Mouse (Mus musculus): ENCODE data around the gene Chpf. TPM values are rescaled to one million over a fixed set of nuclear protein-coding genes. Genes with fewer than 3 reads are reported as not detected.

Chpf gene
- polyA plus RNA-seq, 1 experiment from 2014 or later: 24.6 TPM

GRCm38 (mm10) chr1:75448052-75448431 lies 31.1 kb downstream of the Chpf start:
- Histone ChIP-seq H3K9me3 (ENCODE audit: control insufficient read depth, low read length) (no peaks in the 10 kb centered on the region), H3K27me3 (ENCODE audit: control insufficient read depth, insufficient read depth, low read length) (peaks cover 7% of the 10 kb centered on the region; the same call in 1 of the 2 replicates), H3K4me1 (replicated peaks; ENCODE audit: control insufficient read depth, insufficient read depth) (0 out of 2 replicates have a peak, but pooled peaks cover 7% of the 10 kb centered on the region), H3K9ac (ENCODE audit: low read length) (no peak overlapping the region), H3K4me2 (replicated peaks; ENCODE audit: low read depth) (no peak overlapping the region), H3K27ac (replicated peaks) (no peak overlapping the region), H3K36me3 (ENCODE audit: control insufficient read depth, insufficient read depth, low read length) (no peaks in the 10 kb centered on the region), H3K4me3 (ENCODE audit: low read depth, low read length) (no peak overlapping the region)
- ATAC-seq (ENCODE audit: low FRiP score, low TSS enrichment) (no peak), DNase-seq (ENCODE audit: low spot score) (no peak)
- TF ChIP-seq EP300 (optimal IDR thresholded peaks at IDR 0.05): no peak
- no peak for TF ChIP-seq CTCF (IDR thresholded peaks at IDR 0.05; ENCODE audit: low read depth)
- 8% methylated on average over 7 of the region's 7 CpGs for WGBS

DNA sequence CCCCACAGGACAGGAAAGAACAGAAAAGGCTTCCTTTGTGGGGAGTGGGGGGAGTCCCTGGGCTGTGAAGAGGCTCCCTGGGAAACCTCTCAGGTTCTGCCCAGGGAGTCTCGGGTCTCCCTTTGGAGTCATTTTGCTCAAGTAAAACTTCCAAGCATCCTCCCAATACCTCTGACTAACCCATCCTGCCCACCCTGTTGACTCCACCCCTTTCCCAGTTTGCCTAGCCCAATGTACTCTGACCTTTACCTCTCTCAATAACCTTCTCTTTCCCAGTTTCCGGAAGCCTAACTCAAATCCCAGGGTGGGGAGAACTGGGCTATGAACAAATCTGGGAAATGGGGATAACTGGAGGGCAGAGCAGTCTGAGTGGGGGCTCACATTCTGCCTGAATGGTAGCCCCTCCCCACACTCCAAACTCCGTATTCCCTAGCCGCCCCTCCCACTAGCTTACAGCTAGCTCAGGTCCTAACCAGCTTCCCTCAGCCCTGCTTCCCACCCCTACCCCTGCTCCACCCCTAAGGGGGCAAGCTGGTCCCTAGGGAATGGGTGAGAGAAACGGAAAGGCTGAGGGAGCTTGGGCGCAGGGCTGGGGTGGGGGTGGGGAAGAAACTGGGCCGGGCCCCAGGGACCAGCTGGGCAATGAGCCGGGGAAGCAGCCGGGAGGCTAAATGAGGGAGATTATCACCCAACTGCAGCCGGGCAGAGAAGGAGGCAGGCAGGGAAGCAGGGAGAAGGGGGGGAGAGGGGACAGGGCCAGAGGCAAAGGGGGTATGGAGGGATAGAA lies 31.6 kb downstream of the Chpf start:
- no peak overlapping the region for H3K9ac ChIP-seq (ENCODE audit: low read length)
- H3K36me3 ChIP-seq (ENCODE audit: control insufficient read depth, insufficient read depth, low read length): peaks cover 2% of the 10 kb centered on the region; the same call in 1 of the 2 replicates
- DNase-seq (ENCODE audit: low spot score) (no peak), ATAC-seq (ENCODE audit: low FRiP score, low TSS enrichment) (no peak)
- TF ChIP-seq CTCF (IDR thresholded peaks at IDR 0.05; ENCODE audit: low read depth) (no peak), EP300 (optimal IDR thresholded peaks at IDR 0.05) (no peak)
- no peak overlapping the region for H3K27ac ChIP-seq (replicated peaks)
- H3K4me1 ChIP-seq (replicated peaks; ENCODE audit: control insufficient read depth, insufficient read depth): 0 out of 2 replicates have a peak, but pooled peaks cover 7% of the 10 kb centered on the region
- no peak overlapping the region for H3K4me3 ChIP-seq (ENCODE audit: low read depth, low read length)
- 10% methylated on average over 10 of the region's 10 CpGs for WGBS
- H3K27me3 ChIP-seq (ENCODE audit: control insufficient read depth, insufficient read depth, low read length): peaks cover 7% of the 10 kb centered on the region; the same call in 1 of the 2 replicates
- no peak overlapping the region; the same call in 1 of the 2 replicates for H3K4me2 ChIP-seq (replicated peaks; ENCODE audit: low read depth)
- no peaks in the 10 kb centered on the region for H3K9me3 ChIP-seq (ENCODE audit: control insufficient read depth, low read length)

DNA sequence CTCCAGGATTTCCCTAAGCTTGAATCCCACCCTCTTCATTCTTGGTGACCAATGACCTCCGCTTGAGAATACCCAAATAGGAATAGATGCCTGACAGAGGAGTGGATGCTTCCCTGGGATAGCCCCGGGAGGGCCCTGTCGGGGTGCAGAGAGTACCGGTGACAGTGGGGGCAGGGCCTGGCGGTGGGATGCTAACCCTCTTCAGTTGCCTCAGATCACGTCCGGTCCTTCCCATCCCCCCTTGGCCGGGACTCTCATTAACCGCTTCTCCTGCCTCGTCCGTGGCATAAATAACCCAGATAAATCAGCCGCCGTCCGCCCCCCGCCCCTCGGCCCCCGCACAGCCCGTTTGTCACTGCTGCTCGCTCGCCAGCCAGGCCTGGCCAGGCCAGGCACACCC lies 32.5 kb downstream of the Chpf start:
- H3K4me2 ChIP-seq (replicated peaks; ENCODE audit: low read depth): no peak overlapping the region
- WGBS: 8% methylated on average over 13 of the region's 20 CpGs
- DNase-seq (ENCODE audit: low spot score) (no peak), ATAC-seq (ENCODE audit: low FRiP score, low TSS enrichment) (no peak)
- 0 out of 2 replicates have a peak, but pooled peaks cover 7% of the 10 kb centered on the region for H3K4me1 ChIP-seq (replicated peaks; ENCODE audit: control insufficient read depth, insufficient read depth)
- no peak overlapping the region for H3K4me3 ChIP-seq (ENCODE audit: low read depth, low read length)
- H3K9me3 ChIP-seq (ENCODE audit: control insufficient read depth, low read length): no peaks in the 10 kb centered on the region
- peaks cover 7% of the 10 kb centered on the region; the same call in 1 of the 2 replicates for H3K27me3 ChIP-seq (ENCODE audit: control insufficient read depth, insufficient read depth, low read length)
- TF ChIP-seq CTCF (IDR thresholded peaks at IDR 0.05; ENCODE audit: low read depth): no peak
- TF ChIP-seq EP300 (optimal IDR thresholded peaks at IDR 0.05): no peak
- H3K27ac ChIP-seq (replicated peaks): no peak overlapping the region
- H3K9ac ChIP-seq (ENCODE audit: low read length): no peak overlapping the region
- peaks cover 9% of the 10 kb centered on the region for H3K36me3 ChIP-seq (ENCODE audit: control insufficient read depth, insufficient read depth, low read length)

- no peak overlapping the region for H3K9ac ChIP-seq (ENCODE audit: low read length)
- no peak overlapping the region for H3K4me3 ChIP-seq (ENCODE audit: low read depth, low read length)
- H3K27ac ChIP-seq (replicated peaks): no peak overlapping the region
- TF ChIP-seq EP300 (optimal IDR thresholded peaks at IDR 0.05) (no peak), CTCF (IDR thresholded peaks at IDR 0.05; ENCODE audit: low read depth) (peak; percentile 95)
- H3K4me1 ChIP-seq (replicated peaks; ENCODE audit: control insufficient read depth, insufficient read depth): 0 out of 2 replicates have a peak, but pooled peaks cover 7% of the 10 kb centered on the region
- peaks cover 7% of the 10 kb centered on the region; the same call in 1 of the 2 replicates for H3K27me3 ChIP-seq (ENCODE audit: control insufficient read depth, insufficient read depth, low read length)
- peak; percentile 46 for ATAC-seq (ENCODE audit: low FRiP score, low TSS enrichment)
- H3K9me3 ChIP-seq (ENCODE audit: control insufficient read depth, low read length): no peaks in the 10 kb centered on the region
- peak; percentile 79 for DNase-seq (ENCODE audit: low spot score)
- peak overlapping the region; percentile 38 for H3K4me2 ChIP-seq (replicated peaks; ENCODE audit: low read depth)
- peaks cover 13% of the 10 kb centered on the region for H3K36me3 ChIP-seq (ENCODE audit: control insufficient read depth, insufficient read depth, low read length)
- WGBS: 1% methylated on average over 22 of the region's 22 CpGs
These were observed 33.1 kb downstream of the Chpf start for GRCm38 (mm10) chr1:75445751-75446611.

- Histone ChIP-seq H3K4me3 (ENCODE audit: low read depth, low read length) (no peak overlapping the region), H3K9ac (ENCODE audit: low read length) (no peak overlapping the region), H3K36me3 (ENCODE audit: control insufficient read depth, insufficient read depth, low read length) (peaks cover 13% of the 10 kb centered on the region), H3K4me1 (replicated peaks; ENCODE audit: control insufficient read depth, insufficient read depth) (0 out of 2 replicates have a peak, but pooled peaks cover 6% of the 10 kb centered on the region), H3K27ac (replicated peaks) (no peak overlapping the region), H3K4me2 (replicated peaks; ENCODE audit: low read depth) (peak overlapping the region; percentile 38; the same call in 1 of the 2 replicates), H3K27me3 (ENCODE audit: control insufficient read depth, insufficient read depth, low read length) (peaks cover 2% of the 10 kb centered on the region; the same call in 1 of the 2 replicates), H3K9me3 (ENCODE audit: control insufficient read depth, low read length) (no peaks in the 10 kb centered on the region)
- no peak for ATAC-seq (ENCODE audit: low FRiP score, low TSS enrichment)
- 10% methylated on average over 9 of the region's 9 CpGs for WGBS
- no peak for DNase-seq (ENCODE audit: low spot score)
- TF ChIP-seq CTCF (IDR thresholded peaks at IDR 0.05; ENCODE audit: low read depth): no peak
- no peak for TF ChIP-seq EP300 (optimal IDR thresholded peaks at IDR 0.05)
These were observed 33.9 kb downstream of the Chpf start for GRCm38 (mm10) chr1:75445141-75445701.

Measured in stomach, postnatal 0 days (tissue).